Comparison of ENCODE assay signal across 17 mouse cellular contexts in the genomic region with DNA sequence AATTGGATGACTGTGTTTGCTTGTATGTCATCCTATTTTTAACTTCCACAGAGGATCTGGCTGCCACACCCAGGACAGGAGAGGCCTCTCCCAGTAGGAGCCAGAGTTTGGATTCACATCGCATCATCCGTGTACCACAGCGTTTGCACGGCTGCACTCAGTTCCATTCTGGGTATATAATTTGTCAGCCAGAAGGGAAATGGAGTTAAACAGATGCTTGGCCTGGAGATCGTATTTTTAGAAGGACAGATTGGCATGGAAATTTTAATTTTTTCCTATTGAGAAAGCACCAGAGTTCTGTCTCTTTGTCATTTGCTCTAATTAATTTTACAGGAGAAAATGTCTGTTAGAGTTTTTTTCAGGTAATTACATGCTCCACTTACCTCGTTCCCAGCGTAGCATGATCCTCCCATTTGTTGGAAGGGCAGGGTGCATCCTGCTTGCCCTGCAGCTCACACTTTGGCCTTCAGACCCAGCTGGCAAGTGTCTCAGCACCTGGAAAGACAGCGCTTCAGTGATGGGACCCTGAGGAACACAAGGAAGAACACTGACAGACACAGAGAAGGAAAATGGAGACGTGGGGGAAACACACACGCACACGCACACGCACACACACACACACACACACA. TPM values are rescaled to one million over a fixed set of nuclear protein-coding genes. Genes with fewer than 3 reads are reported as not detected.
DNase-seq lines count a peak whose midpoint lies in the region; ATAC-seq and TF ChIP-seq lines count a peak whose summit lies in the region.
"Had no signal": no experiment of that assay in that cellular context is flagged by ENCODE, and none has a peak within 500 bp of the region (broad histone marks: within the 10 kb centered on the region; RNA-seq: fewer than 3 reads in every experiment).

No protein-coding gene starts in this region.

- peak; percentile 58 for DNase-seq in forebrain, embryonic 14.5 days (ENCODE audit: low spot score)
- peak; percentile 2 for DNase-seq in heart, postnatal 0 days (ENCODE audit: low spot score)
- DNase-seq in heart, postnatal 4 days = no peak
- DNase-seq in layer of hippocampus, adult 2 months (ENCODE audit: low spot score in 2 of 2) = peak in 1 of 2 experiments; percentile 47
- DNase-seq in layer of hippocampus, adult 9-11 months = no peak
- DNase-seq in forebrain, postnatal 0 days = peak; percentile 50
- DNase-seq in natural killer cell, adult 2 months (ENCODE audit: low spot score in 2 of 2) = no peak
- DNase-seq: adrenal gland, postnatal 10 days; cerebellum, postnatal 25 days; kidney, postnatal 4 days; right cerebral cortex, postnatal 14 days had no signal

- H3K4me2 ChIP-seq in forebrain, embryonic 14.5 days (ENCODE audit: low read length) = no peak overlapping the region
- H3K4me2 ChIP-seq in forebrain, embryonic 12.5 days = no peak overlapping the region
- no peak overlapping the region for H3K4me2 ChIP-seq in heart, postnatal 0 days (ENCODE audit: low read depth, low read length)
- H3K4me2 ChIP-seq in forebrain, postnatal 0 days (ENCODE audit: low read depth) = no peak overlapping the region
- H3K4me2 ChIP-seq: limb, embryonic 12.5 days; liver, embryonic 15.5 days; midbrain, embryonic 15.5 days had no signal

- H3K4me3 ChIP-seq in forebrain, embryonic 14.5 days (ENCODE audit: low read depth, low read length) = no peak overlapping the region
- no peak overlapping the region for H3K4me3 ChIP-seq in forebrain, embryonic 12.5 days (replicated peaks)
- no peak overlapping the region for H3K4me3 ChIP-seq in heart, postnatal 0 days (ENCODE audit: low read depth, low read length)
- H3K4me3 ChIP-seq in layer of hippocampus, adult 2 months = no peak overlapping the region
- no peak overlapping the region for H3K4me3 ChIP-seq in forebrain, postnatal 0 days (ENCODE audit: low read depth, low read length)
- H3K4me3 ChIP-seq: embryonic facial prominence, embryonic 10.5 days; limb, embryonic 12.5 days; liver, embryonic 15.5 days; midbrain, embryonic 15.5 days had no signal

- H3K4me1 ChIP-seq in forebrain, embryonic 14.5 days (ENCODE audit: control insufficient read depth, insufficient read depth, low read length) = no peaks in the 10 kb centered on the region
- peaks cover 1% of the 10 kb centered on the region for H3K4me1 ChIP-seq in forebrain, embryonic 12.5 days
- peaks cover 30% of the 10 kb centered on the region for H3K4me1 ChIP-seq in heart, postnatal 0 days (ENCODE audit: control insufficient read depth, insufficient read depth)
- no peaks in the 10 kb centered on the region for H3K4me1 ChIP-seq in forebrain, postnatal 0 days (ENCODE audit: insufficient read depth)
- H3K4me1 ChIP-seq: limb, embryonic 12.5 days; liver, embryonic 15.5 days; midbrain, embryonic 15.5 days had no signal

- H3K27ac ChIP-seq in forebrain, embryonic 14.5 days (ENCODE audit: low read depth, low read length) = peak overlapping the region; percentile 78
- no peak overlapping the region for H3K27ac ChIP-seq in forebrain, embryonic 12.5 days
- peak overlapping the region; percentile 92 for H3K27ac ChIP-seq in heart, postnatal 0 days (ENCODE audit: low read depth)
- H3K27ac ChIP-seq in layer of hippocampus, adult 2 months = peak overlapping the region; percentile 72
- H3K27ac ChIP-seq in forebrain, postnatal 0 days (ENCODE audit: low read depth, low read length) = peak overlapping the region; percentile 71; the same call in 1 of the 2 replicates
- H3K27ac ChIP-seq: embryonic facial prominence, embryonic 10.5 days; limb, embryonic 12.5 days; liver, embryonic 15.5 days; macrophage; midbrain, embryonic 15.5 days had no signal

- H3K36me3 ChIP-seq in forebrain, embryonic 14.5 days (ENCODE audit: control insufficient read depth, insufficient read depth, low read length) = peaks cover 23% of the 10 kb centered on the region
- H3K36me3 ChIP-seq in forebrain, embryonic 12.5 days (replicated peaks) = peaks cover 26% of the 10 kb centered on the region
- peaks cover 21% of the 10 kb centered on the region for H3K36me3 ChIP-seq in heart, postnatal 0 days (replicated peaks; ENCODE audit: control insufficient read depth, insufficient read depth, low read length)
- H3K36me3 ChIP-seq in forebrain, postnatal 0 days (ENCODE audit: insufficient read depth) = peaks cover 21% of the 10 kb centered on the region
- H3K36me3 ChIP-seq: liver, embryonic 15.5 days; midbrain, embryonic 15.5 days had no signal

- H3K9ac ChIP-seq in forebrain, embryonic 14.5 days (ENCODE audit: low read length) = no peak overlapping the region
- no peak overlapping the region for H3K9ac ChIP-seq in forebrain, embryonic 12.5 days
- no peak overlapping the region for H3K9ac ChIP-seq in heart, postnatal 0 days (replicated peaks; ENCODE audit: low read depth, low read length)
- no peak overlapping the region for H3K9ac ChIP-seq in forebrain, postnatal 0 days
- H3K9ac ChIP-seq: limb, embryonic 12.5 days; liver, embryonic 15.5 days; midbrain, embryonic 15.5 days had no signal

- no peak for TF ChIP-seq EP300 in heart, postnatal 0 days (IDR thresholded peaks at IDR 0.05; ENCODE audit: low read depth)

- WGBS in forebrain, embryonic 14.5 days = 64% methylated on average over 12 of the region's 12 CpGs
- whole genome bisulfite sequencing in forebrain, embryonic 12.5 days = 79% methylated on average over 11 of the region's 12 CpGs
- WGBS in heart, postnatal 0 days = 70% methylated on average over 12 of the region's 12 CpGs
- 51% methylated on average over 12 of the region's 12 CpGs for WGBS in forebrain, postnatal 0 days

- H3K27me3 ChIP-seq in forebrain, embryonic 14.5 days (replicated peaks; ENCODE audit: control insufficient read depth, insufficient read depth, low read length) = no peaks in the 10 kb centered on the region
- no peaks in the 10 kb centered on the region for H3K27me3 ChIP-seq in forebrain, embryonic 12.5 days
- no peaks in the 10 kb centered on the region for H3K27me3 ChIP-seq in heart, postnatal 0 days (ENCODE audit: control insufficient read depth, insufficient read depth, low read length)
- H3K27me3 ChIP-seq in forebrain, postnatal 0 days (ENCODE audit: insufficient read depth, low read length) = no peaks in the 10 kb centered on the region
- H3K27me3 ChIP-seq: limb, embryonic 12.5 days; liver, embryonic 15.5 days; midbrain, embryonic 15.5 days had no signal

- H3K9me3 ChIP-seq in forebrain, embryonic 14.5 days (replicated peaks; ENCODE audit: control insufficient read depth, low read length) = no peaks in the 10 kb centered on the region
- H3K9me3 ChIP-seq in forebrain, embryonic 12.5 days = no peaks in the 10 kb centered on the region
- H3K9me3 ChIP-seq in heart, postnatal 0 days (replicated peaks; ENCODE audit: control insufficient read depth, low read length) = no peaks in the 10 kb centered on the region
- H3K9me3 ChIP-seq in forebrain, postnatal 0 days (ENCODE audit: low read length) = no peaks in the 10 kb centered on the region
- H3K9me3 ChIP-seq: embryonic facial prominence, embryonic 10.5 days; limb, embryonic 12.5 days; liver, embryonic 15.5 days; midbrain, embryonic 15.5 days had no signal

- peak; percentile 64; the same call in 1 of the 2 replicates for ATAC-seq in forebrain, embryonic 14.5 days
- ATAC-seq in forebrain, embryonic 12.5 days (ENCODE audit: low FRiP score) = no peak
- no peak for ATAC-seq in heart, postnatal 0 days (ENCODE audit: insufficient read depth, low read depth)
- ATAC-seq in forebrain, postnatal 0 days = peak; percentile 44; the same call in 1 of the 2 replicates
- ATAC-seq: midbrain, embryonic 15.5 days had no signal

- no peak for TF ChIP-seq CTCF in heart, postnatal 0 days (IDR thresholded peaks at IDR 0.05; ENCODE audit: low read depth)
- TF ChIP-seq CTCF in layer of hippocampus, adult 2 months (conservative IDR thresholded peaks at IDR 0.05) = no peak
- no peak for TF ChIP-seq CTCF in forebrain, postnatal 0 days (IDR thresholded peaks at IDR 0.05; ENCODE audit: low read depth)

RNA-seq across cellular contexts. Expression of a gene that starts 37.9 kb away (rescaled TPM):
- not detected in 2 replicates for polyA plus RNA-seq in forebrain, embryonic 14.5 days (2014; fragmentation: Nextera tagmentation; extraction: Ambion mirVana)
- polyA plus RNA-seq in forebrain, embryonic 12.5 days (2016; fragmentation: Nextera tagmentation; extraction: Ambion mirVana) = not detected in 2 replicates
- not detected in 2 replicates for total RNA-seq in heart, postnatal 0 days (2014; rRNA removed; ENCODE audit: low replicate concordance)
- 0.07 TPM in 1 of 2 replicates, not detected in the other for polyA plus RNA-seq in heart, postnatal 0 days (2015; fragmentation: Nextera tagmentation; extraction: Ambion mirVana)
- not detected for total RNA-seq in heart, postnatal 4 days (2021)
- under 1 TPM in 1 of 2 experiments, not detected in 1; 0.20 TPM for total RNA-seq in layer of hippocampus, adult 2 months (2021)
- not detected in 2 replicates for total RNA-seq in forebrain, postnatal 0 days (2014; rRNA removed)
- not detected in 2 replicates for polyA plus RNA-seq in forebrain, postnatal 0 days (2015; fragmentation: Nextera tagmentation; extraction: Ambion mirVana)
- total RNA-seq: adrenal gland, postnatal 10 days had no signal
- polyA plus RNA-seq: embryonic facial prominence, embryonic 10.5 days; limb, embryonic 12.5 days; liver, embryonic 15.5 days; macrophage; midbrain, embryonic 15.5 days had no signal

Comparison
In these comparisons a context has a peak if more than half of its experiments do, and no peak if none do; other contexts are left out.
1. ATAC-seq: peak in forebrain, embryonic 14.5 days (single experiment) and forebrain, postnatal 0 days (single experiment); none in forebrain, embryonic 12.5 days (single experiment) and heart, postnatal 0 days (single experiment).
2. DNase-seq: peak in forebrain, embryonic 14.5 days (single experiment), heart, postnatal 0 days (single experiment) and forebrain, postnatal 0 days (single experiment); none in heart, postnatal 4 days (single experiment), layer of hippocampus, adult 9-11 months (single experiment) and natural killer cell, adult 2 months (0 of 2).